Mouse (Mus musculus) liver, postnatal 0 days (tissue): ENCODE data around the gene Gsx2. TPM values are rescaled to one million over a fixed set of nuclear protein-coding genes. Genes with fewer than 3 reads are reported as not detected.

ENCODE experiments used
- ATAC-seq: fragments of 200-750 bp; cut with Nextera tagmentation; 2 replicates; pipeline ENCODE4 v1.8.0; 2017; ENCODE audit warnings: mild to moderate bottlenecking, moderate library complexity
- DNase-seq: peaks from one replicate; pipeline ENCODE4 v3.0.0-alpha.2; 2016
- H3K27ac ChIP-seq: fragments of 300-500 bp; sonication (generic); 2 replicates; pipeline ENCODE4 v1.5.1; 2014; ENCODE audit warnings: antibody characterized with exemption, moderate library complexity, mild to moderate bottlenecking, low read depth
- H3K27me3 ChIP-seq: fragments of 300-500 bp; sonication (generic); 2 replicates; pipeline ENCODE4 v1.6.1; 2014; ENCODE audit warnings: low read length, control low read depth, mixed read lengths; ENCODE audit not compliant: insufficient read depth
- H3K36me3 ChIP-seq: fragments of 300-500 bp; sonication (generic); replicated peaks from 2 replicates; pipeline ENCODE4 v1.6.1; 2014; ENCODE audit warnings: mild to moderate bottlenecking, control low read depth, low read length, moderate library complexity, mixed read lengths; ENCODE audit not compliant: insufficient read depth
- H3K4me1 ChIP-seq: fragments of 300-500 bp; sonication (generic); 2 replicates; pipeline ENCODE4 v1.6.1; 2014; ENCODE audit warnings: antibody characterized with exemption, mild to moderate bottlenecking, control low read depth; ENCODE audit not compliant: insufficient read depth
- H3K4me2 ChIP-seq: fragments of 300-500 bp; sonication (generic); 2 replicates; pipeline ENCODE4 v1.6.1; 2014; ENCODE audit warnings: low read depth, mild to moderate bottlenecking, low read length, moderate library complexity, mixed read lengths
- H3K4me3 ChIP-seq: fragments of 300-500 bp; sonication (generic); 2 replicates; pipeline ENCODE4 v1.5.1; 2014; ENCODE audit warnings: low read depth, low read length
- H3K9ac ChIP-seq: fragments of 300-500 bp; sonication (generic); replicated peaks from 2 replicates; pipeline ENCODE4 v1.6.1; 2014; ENCODE audit warnings: mild to moderate bottlenecking, moderate library complexity
- H3K9me3 ChIP-seq: fragments of 300-500 bp; sonication (generic); 2 replicates; pipeline ENCODE4 v1.6.1; 2016; ENCODE audit warnings: mild to moderate bottlenecking, control low read depth, low read length, mixed read lengths
- CTCF ChIP-seq: sonication (generic); IDR thresholded peaks from 2 replicates; pipeline ENCODE4 v1.5.1; 2016; ENCODE audit warnings: antibody characterized with exemption, low read depth
- EP300 ChIP-seq: IDR thresholded peaks from 2 replicates; pipeline ENCODE4 v1.6.1; 2016; ENCODE audit warnings: antibody characterized with exemption, low read depth, mild to moderate bottlenecking
- WGBS: fragments of 180-500 bp; shearing (Covaris S2); extraction: QIAGEN DNeasy Blood & Tissue Kit; methylation state at CpG from one replicate; pipeline ENCODE4 v1.1.7; 2014; ENCODE audit not compliant: insufficient replicate concordance; 5-methylcytosine and 5-hydroxymethylcytosine counted together
- polyA plus RNA-seq: library from polyadenylated mRNA; unstranded; fragments of >200 nt; fragmentation: Nextera tagmentation; extraction: Ambion mirVana; gene quantifications from 2 replicates; pipeline ENCODE4 v1.2.1, GENCODE M21; 2015

The Gsx2 gene
- polyA plus RNA-seq, 1 experiment from 2014 or later, result not detected

GRCm38 (mm10) chr5:75070132-75070531, 5.3 kb upstream of the Gsx2 start:
- DNase-seq (no peak), ATAC-seq (no peak)
- H3K27me3 ChIP-seq, result peaks cover 74% of the 10 kb centered on the region
- 6% methylated on average over 13 of the region's 13 CpGs for WGBS
- H3K4me2 ChIP-seq, result no peak overlapping the region
- H3K27ac ChIP-seq, result no peak overlapping the region
- H3K4me1 ChIP-seq, result peaks cover 13% of the 10 kb centered on the region
- H3K9me3 ChIP-seq, result no peaks in the 10 kb centered on the region
- H3K9ac ChIP-seq, result no peak overlapping the region
- no peaks in the 10 kb centered on the region for H3K36me3 ChIP-seq
- TF ChIP-seq EP300 (no peak), CTCF (no peak)
- no peak overlapping the region for H3K4me3 ChIP-seq

- WGBS, result 5% methylated on average over 23 of the region's 23 CpGs
- Histone ChIP-seq H3K4me2 (no peak overlapping the region), H3K9me3 (no peaks in the 10 kb centered on the region), H3K4me1 (peaks cover 13% of the 10 kb centered on the region), H3K27ac (no peak overlapping the region), H3K36me3 (no peaks in the 10 kb centered on the region), H3K9ac (no peak overlapping the region), H3K4me3 (no peak overlapping the region), H3K27me3 (peaks cover 81% of the 10 kb centered on the region)
- ATAC-seq (no peak), DNase-seq (no peak)
- TF ChIP-seq EP300, result no peak
- TF ChIP-seq CTCF, result no peak
Observed at GRCm38 (mm10) chr5:75070656-75071375, 4.6 kb upstream of the Gsx2 start.

- DNase-seq (no peak), ATAC-seq (no peak)
- H3K9me3 ChIP-seq, result no peaks in the 10 kb centered on the region
- H3K4me3 ChIP-seq, result no peak overlapping the region
- H3K9ac ChIP-seq, result no peak overlapping the region
- peaks cover 11% of the 10 kb centered on the region for H3K4me1 ChIP-seq
- H3K4me2 ChIP-seq, result no peak overlapping the region
- H3K36me3 ChIP-seq, result no peaks in the 10 kb centered on the region
- TF ChIP-seq EP300 (no peak), CTCF (no peak)
- H3K27me3 ChIP-seq, result peaks cover 92% of the 10 kb centered on the region
- H3K27ac ChIP-seq, result no peak overlapping the region
- 3% methylated on average over 10 of the region's 10 CpGs for WGBS
Observed at GRCm38 (mm10) chr5:75071951-75072350, 3.5 kb upstream of the Gsx2 start.

DNA sequence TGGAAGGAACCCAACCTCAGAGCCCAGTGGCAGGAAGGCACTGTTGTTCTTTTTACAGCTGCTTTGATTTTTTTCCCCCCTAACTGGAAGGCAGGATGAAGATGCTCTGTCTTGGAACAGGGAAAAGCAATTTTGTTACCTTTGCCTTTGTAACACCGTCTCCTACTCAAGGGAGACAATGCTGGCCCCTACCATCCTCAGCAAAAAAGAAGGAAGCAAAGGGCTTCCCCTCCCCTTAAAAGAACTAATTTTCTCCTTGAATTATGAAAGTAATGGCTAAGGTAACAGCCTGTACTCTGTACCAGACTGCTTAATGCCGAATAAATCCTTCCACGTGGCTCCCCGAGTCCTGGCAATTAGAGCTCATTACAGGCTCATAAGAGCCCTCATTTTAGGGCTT, 2.9 kb upstream of the Gsx2 start:
- WGBS, result 5% methylated on average over 4 of the region's 4 CpGs
- Histone ChIP-seq H3K36me3 (no peaks in the 10 kb centered on the region), H3K9ac (no peak overlapping the region), H3K27ac (no peak overlapping the region), H3K4me1 (peaks cover 5% of the 10 kb centered on the region), H3K27me3 (peaks cover 93% of the 10 kb centered on the region), H3K4me3 (no peak overlapping the region), H3K4me2 (no peak overlapping the region), H3K9me3 (no peaks in the 10 kb centered on the region)
- no peak for TF ChIP-seq EP300
- TF ChIP-seq CTCF, result no peak
- ATAC-seq (no peak), DNase-seq (no peak)

- Histone ChIP-seq H3K27me3 (peaks cover 98% of the 10 kb centered on the region), H3K4me1 (peaks cover 4% of the 10 kb centered on the region; the same call in 1 of the 2 replicates), H3K4me3 (no peak overlapping the region), H3K9me3 (no peaks in the 10 kb centered on the region), H3K4me2 (no peak overlapping the region), H3K9ac (no peak overlapping the region), H3K36me3 (no peaks in the 10 kb centered on the region), H3K27ac (no peak overlapping the region)
- TF ChIP-seq CTCF (no peak), EP300 (no peak)
- DNase-seq (no peak), ATAC-seq (no peak)
- 8% methylated on average over 1 of the region's 1 CpGs for WGBS
Observed at GRCm38 (mm10) chr5:75073167-75073566, 2.2 kb upstream of the Gsx2 start.

- DNase-seq (no peak), ATAC-seq (no peak)
- no peak for TF ChIP-seq CTCF
- TF ChIP-seq EP300, result no peak
- Histone ChIP-seq H3K9me3 (no peaks in the 10 kb centered on the region), H3K9ac (no peak overlapping the region), H3K4me2 (no peak overlapping the region), H3K36me3 (no peaks in the 10 kb centered on the region), H3K27me3 (peaks cover 98% of the 10 kb centered on the region), H3K4me1 (peaks cover 4% of the 10 kb centered on the region; the same call in 1 of the 2 replicates), H3K27ac (no peak overlapping the region), H3K4me3 (no peak overlapping the region)
- WGBS, result 5% methylated on average over 3 of the region's 3 CpGs
Observed at GRCm38 (mm10) chr5:75073684-75074083, 1.7 kb upstream of the Gsx2 start.
